Mouse (Mus musculus): Measurements from ENCODE around the gene Tm4sf1. TPM values are rescaled to one million over a fixed set of nuclear protein-coding genes. Genes with fewer than 3 reads are reported as not detected.
A peak's percentile ranks its signal among the peaks of the same experiment; 100 is the strongest.

Gene Tm4sf1
- 3.0 and 7.5 TPM in 2 replicates for polyA plus RNA-seq (2012; rRNA removed)
- polyA plus RNA-seq (2014; fragmentation: Nextera tagmentation; extraction: Ambion mirVana): 10.7 and 12.8 TPM in 2 replicates

GRCm38 (mm10) chr3:57301921-57302539 is at the start of gene Tm4sf1:
Gene Tm4sf1, minus strand, starts transcription at chr3:57301988.
- H3K4me2 ChIP-seq (ENCODE audit: low read depth): no peak within 1 kb of the TSS
- DNase-seq (ENCODE audit: low read depth in 3 of 3, low spot score in 3 of 3) (no peak), ATAC-seq (ENCODE audit: insufficient read depth) (no peak)
- H3K27me3 ChIP-seq (ENCODE audit: control insufficient read depth, insufficient read depth, low read length): no peaks in the 10 kb centered on the region
- no peaks in the 10 kb centered on the region for H3K4me1 ChIP-seq (replicated peaks; ENCODE audit: control insufficient read depth in 2 of 2, insufficient read depth in 2 of 2, low read length in 1 of 2)
- H3K4me3 ChIP-seq (ENCODE audit: insufficient read depth in 1 of 2, low read depth in 2 of 2, low read length in 2 of 2): no peak within 1 kb of the TSS
- H3K9ac ChIP-seq (replicated peaks): no peak within 1 kb of the TSS
- no peaks in the 10 kb centered on the region for H3K9me3 ChIP-seq (ENCODE audit: control insufficient read depth, low read length)
- 48% methylated on average over 2 of the region's 2 CpGs for WGBS (ENCODE audit: insufficient replicate concordance)
- H3K27ac ChIP-seq: no peak within 1 kb of the TSS
- no peaks in the 10 kb centered on the region for H3K36me3 ChIP-seq (replicated peaks; ENCODE audit: control insufficient read depth, insufficient read depth, low read depth)
- TF ChIP-seq EP300 (IDR thresholded peaks at IDR 0.05; ENCODE audit: low read depth): no peak
- TF ChIP-seq CTCF (IDR thresholded peaks at IDR 0.05; ENCODE audit: low read depth): no peak

GRCm38 (mm10) chr3:57344811-57345210 is 43.0 kb upstream of the Tm4sf1 start:
- no peaks in the 10 kb centered on the region for H3K9me3 ChIP-seq (ENCODE audit: control insufficient read depth, low read length)
- no peak overlapping the region for H3K9ac ChIP-seq (replicated peaks)
- H3K4me2 ChIP-seq (ENCODE audit: low read depth): no peak overlapping the region
- ATAC-seq (ENCODE audit: insufficient read depth) (peak; percentile 56; the same call in 1 of the 2 replicates), DNase-seq (ENCODE audit: low read depth in 3 of 3, low spot score in 3 of 3) (no peak)
- no peaks in the 10 kb centered on the region for H3K27me3 ChIP-seq (ENCODE audit: control insufficient read depth, insufficient read depth, low read length)
- no peaks in the 10 kb centered on the region for H3K36me3 ChIP-seq (replicated peaks; ENCODE audit: control insufficient read depth, insufficient read depth, low read depth)
- H3K4me1 ChIP-seq (replicated peaks; ENCODE audit: control insufficient read depth in 2 of 2, insufficient read depth in 2 of 2, low read length in 1 of 2): 0 out of 4 replicates have a peak, but pooled peaks cover 0 to 1% of the 10 kb centered on the region in 2 experiments
- WGBS (ENCODE audit: insufficient replicate concordance): 50% methylated on average over 5 of the region's 5 CpGs
- peak overlapping the region; percentile 42; the same call in 1 of the 2 replicates for H3K27ac ChIP-seq
- no peak overlapping the region for H3K4me3 ChIP-seq (ENCODE audit: insufficient read depth in 1 of 2, low read depth in 2 of 2, low read length in 2 of 2)
- no peak for TF ChIP-seq CTCF (IDR thresholded peaks at IDR 0.05; ENCODE audit: low read depth)
- no peak for TF ChIP-seq EP300 (IDR thresholded peaks at IDR 0.05; ENCODE audit: low read depth)

GRCm38 (mm10) chr3:57343837-57344607 is 42.2 kb upstream of the Tm4sf1 start:
- Histone ChIP-seq H3K27ac (peak overlapping the region; percentile 42; the same call in 1 of the 2 replicates), H3K27me3 (ENCODE audit: control insufficient read depth, insufficient read depth, low read length) (no peaks in the 10 kb centered on the region), H3K36me3 (replicated peaks; ENCODE audit: control insufficient read depth, insufficient read depth, low read depth) (no peaks in the 10 kb centered on the region), H3K9me3 (ENCODE audit: control insufficient read depth, low read length) (no peaks in the 10 kb centered on the region), H3K4me3 (ENCODE audit: insufficient read depth in 1 of 2, low read depth in 2 of 2, low read length in 2 of 2) (no peak overlapping the region), H3K4me2 (ENCODE audit: low read depth) (no peak overlapping the region), H3K9ac (replicated peaks) (no peak overlapping the region), H3K4me1 (replicated peaks; ENCODE audit: control insufficient read depth in 2 of 2, insufficient read depth in 2 of 2, low read length in 1 of 2) (0 out of 4 replicates have a peak, but pooled peaks cover 0 to 1% of the 10 kb centered on the region in 2 experiments)
- ATAC-seq (ENCODE audit: insufficient read depth) (peak; percentile 85), DNase-seq (ENCODE audit: low read depth in 3 of 3, low spot score in 3 of 3) (peak in 1 of 3 experiments; percentile 17)
- WGBS (ENCODE audit: insufficient replicate concordance): 60% methylated on average over 11 of the region's 11 CpGs
- no peak for TF ChIP-seq CTCF (IDR thresholded peaks at IDR 0.05; ENCODE audit: low read depth)
- TF ChIP-seq EP300 (IDR thresholded peaks at IDR 0.05; ENCODE audit: low read depth): no peak

GRCm38 (mm10) chr3:57342976-57343375 is 41.2 kb upstream of the Tm4sf1 start:
- Histone ChIP-seq H3K4me3 (ENCODE audit: insufficient read depth in 1 of 2, low read depth in 2 of 2, low read length in 2 of 2) (no peak overlapping the region), H3K4me2 (ENCODE audit: low read depth) (no peak overlapping the region), H3K9ac (replicated peaks) (no peak overlapping the region), H3K27me3 (ENCODE audit: control insufficient read depth, insufficient read depth, low read length) (no peaks in the 10 kb centered on the region), H3K36me3 (replicated peaks; ENCODE audit: control insufficient read depth, insufficient read depth, low read depth) (no peaks in the 10 kb centered on the region), H3K27ac (no peak overlapping the region), H3K4me1 (replicated peaks; ENCODE audit: control insufficient read depth in 2 of 2, insufficient read depth in 2 of 2, low read length in 1 of 2) (0 out of 4 replicates have a peak, but pooled peaks cover 0 to 1% of the 10 kb centered on the region in 2 experiments), H3K9me3 (ENCODE audit: control insufficient read depth, low read length) (no peaks in the 10 kb centered on the region)
- ATAC-seq (ENCODE audit: insufficient read depth): no peak
- TF ChIP-seq CTCF (IDR thresholded peaks at IDR 0.05; ENCODE audit: low read depth) (no peak), EP300 (IDR thresholded peaks at IDR 0.05; ENCODE audit: low read depth) (no peak)
- no peak for DNase-seq (ENCODE audit: low read depth in 3 of 3, low spot score in 3 of 3)
- 66% methylated on average over 4 of the region's 4 CpGs for WGBS (ENCODE audit: insufficient replicate concordance)

- DNase-seq (ENCODE audit: low read depth in 3 of 3, low spot score in 3 of 3) (no peak), ATAC-seq (ENCODE audit: insufficient read depth) (no peak)
- Histone ChIP-seq H3K4me3 (ENCODE audit: insufficient read depth in 1 of 2, low read depth in 2 of 2, low read length in 2 of 2) (no peak overlapping the region), H3K4me1 (replicated peaks; ENCODE audit: control insufficient read depth in 2 of 2, insufficient read depth in 2 of 2, low read length in 1 of 2) (0 out of 4 replicates have a peak, but pooled peaks cover 0 to 1% of the 10 kb centered on the region in 2 experiments), H3K27ac (no peak overlapping the region), H3K9me3 (ENCODE audit: control insufficient read depth, low read length) (no peaks in the 10 kb centered on the region), H3K27me3 (ENCODE audit: control insufficient read depth, insufficient read depth, low read length) (no peaks in the 10 kb centered on the region), H3K4me2 (ENCODE audit: low read depth) (no peak overlapping the region), H3K9ac (replicated peaks) (no peak overlapping the region), H3K36me3 (replicated peaks; ENCODE audit: control insufficient read depth, insufficient read depth, low read depth) (no peaks in the 10 kb centered on the region)
- TF ChIP-seq EP300 (IDR thresholded peaks at IDR 0.05; ENCODE audit: low read depth): no peak
- no peak for TF ChIP-seq CTCF (IDR thresholded peaks at IDR 0.05; ENCODE audit: low read depth)
- WGBS (ENCODE audit: insufficient replicate concordance): 34% methylated on average over 3 of the region's 3 CpGs
Observed at GRCm38 (mm10) chr3:57341321-57341720, 39.5 kb upstream of the Tm4sf1 start.

Data from liver, embryonic 14.5 days (tissue).